Mouse (Mus musculus) brain, embryonic 14.5 days (tissue): ENCODE results near the gene Fbln1.

Experiments used
- CTCF ChIP-seq: fragments of 200-500 bp; IDR thresholded peaks from 2 replicates; pipeline ENCODE4 v1.5.1; 2012; ENCODE audit warnings: inconsistent platforms, mild to moderate bottlenecking, moderate library complexity, borderline replicate concordance; ENCODE audit not compliant: insufficient read depth, insufficient read length; ENCODE audit errors: extremely low read depth
- POLR2A ChIP-seq: fragments of 200-500 bp; IDR thresholded peaks from 2 replicates; pipeline ENCODE4 v1.6.1; 2012; ENCODE audit warnings: mild to moderate bottlenecking, inconsistent platforms, borderline replicate concordance; ENCODE audit not compliant: poor library complexity, insufficient read depth, insufficient read length, severe bottlenecking; ENCODE audit errors: extremely low read depth

- TF ChIP-seq CTCF (no peak), POLR2A (no peak)
These were observed 40.3 kb downstream of the Fbln1 start for GRCm38 (mm10) chr15:85246016-85246415.
